Mouse (Mus musculus) left cerebral cortex, adult 2 months (tissue): ENCODE results near the gene Cyp2a5. TPM values are rescaled to one million over a fixed set of nuclear protein-coding genes. Genes with fewer than 3 reads are reported as not detected.
"Not testable (repeated sequence)": the region's sequence is repeated elsewhere in the genome, so short reads cannot be mapped to it uniquely, and the experiment has no call there.

Experiments used
- DNase-seq, 2 experiments: peaks; one replicate each; pipeline ENCODE4 v3.0.0; 2021 to 2022; ENCODE audit warnings: low spot score in 2 of 2, mixed read lengths in 1 of 2; ENCODE audit errors: extremely low spot score in 1 of 2
- H3K27ac ChIP-seq: fragments of 200-600 bp; 2 replicates; pipeline ENCODE4 v1.8.1; 2022
- H3K4me3 ChIP-seq: fragments of 200-600 bp; 2 replicates; pipeline ENCODE4 v1.8.1; 2022
- CTCF ChIP-seq: fragments of 200-600 bp; IDR thresholded peaks from 2 replicates; pipeline ENCODE4 v1.8.1; 2022; ENCODE audit warnings: antibody characterized with exemption, mild to moderate bottlenecking, moderate library complexity
- intact Hi-C: fragments of 180-260 bp; cut with DNase I; formaldehyde crosslinking; loops from one replicate; pipeline ENCODE4 v1.15.1; 2025
- long read RNA-seq, 2 experiments: library from polyadenylated mRNA; stranded (forward); transcript quantifications; one replicate each; pipeline ENCODE4 v2.0.0; 2021; ENCODE audit warnings: borderline mapping rate in 2 of 2
- total RNA-seq, 2 experiments: library from RNA; stranded (reverse); gene quantifications; 2 replicates each; pipeline ENCODE4 v1.2.3; 2021

The Cyp2a5 gene
- not detected for total RNA-seq
- long read RNA-seq, experiment 1, result 0 reads
- long read RNA-seq, experiment 2, result 0 reads

GRCm38 (mm10) chr7:26835059-26835458, at the start of gene Cyp2a5:
TSS of gene Cyp2a5 (plus strand) at chr7:26835305.
- intact Hi-C loops, DNase-seq, H3K27ac ChIP-seq, H3K4me3 ChIP-seq: not testable (repeated sequence)

- H3K4me3 ChIP-seq, H3K27ac ChIP-seq, intact Hi-C loops, DNase-seq: not testable (repeated sequence)
Measured at GRCm38 (mm10) chr7:26786013-26786412, 49.1 kb upstream of the Cyp2a5 start.

GRCm38 (mm10) chr7:26789984-26790383, 45.1 kb upstream of the Cyp2a5 start:
- no peak for TF ChIP-seq CTCF
- Histone ChIP-seq H3K27ac (no peak overlapping the region), H3K4me3 (no peak overlapping the region)
- DNase-seq, result no peak
- intact Hi-C loops, result no loop called here

- H3K27ac ChIP-seq, result no peak overlapping the region
- no peak for TF ChIP-seq CTCF
- H3K4me3 ChIP-seq, result no peak overlapping the region
- DNase-seq, result no peak
- intact Hi-C loops, result no loop called here
Measured at GRCm38 (mm10) chr7:26800104-26800503, 35.0 kb upstream of the Cyp2a5 start.

- Histone ChIP-seq H3K27ac (no peak overlapping the region), H3K4me3 (no peak overlapping the region)
- intact Hi-C loops, result no loop called here
- no peak for DNase-seq
- no peak for TF ChIP-seq CTCF
Measured at GRCm38 (mm10) chr7:26800996-26801395, 34.1 kb upstream of the Cyp2a5 start.

GRCm38 (mm10) chr7:26808592-26808991, 26.5 kb upstream of the Cyp2a5 start, which contains the start of gene Cyp2g1:
TSS of gene Cyp2g1 (plus strand) at chr7:26808892.
- intact Hi-C loops, result no loop called here
- TF ChIP-seq CTCF, result no peak
- no peak within 1 kb of the TSS for H3K4me3 ChIP-seq
- no peak for DNase-seq
- H3K27ac ChIP-seq, result no peak within 1 kb of the TSS

GRCm38 (mm10) chr7:26831556-26832292, 3.4 kb upstream of the Cyp2a5 start:
- H3K4me3 ChIP-seq, intact Hi-C loops, DNase-seq, H3K27ac ChIP-seq: not testable (repeated sequence)

- H3K4me3 ChIP-seq, intact Hi-C loops, H3K27ac ChIP-seq, DNase-seq: not testable (repeated sequence)
Measured at GRCm38 (mm10) chr7:26832668-26833067, 2.4 kb upstream of the Cyp2a5 start.

GRCm38 (mm10) chr7:26843400-26843799, 8.3 kb downstream of the Cyp2a5 start:
- H3K27ac ChIP-seq, intact Hi-C loops, H3K4me3 ChIP-seq, DNase-seq: not testable (repeated sequence)

GRCm38 (mm10) chr7:26850063-26850462, 15.0 kb downstream of the Cyp2a5 start:
- H3K4me3 ChIP-seq, intact Hi-C loops, DNase-seq, H3K27ac ChIP-seq: not testable (repeated sequence)

- H3K27ac ChIP-seq, DNase-seq, H3K4me3 ChIP-seq, intact Hi-C loops: not testable (repeated sequence)
Measured at GRCm38 (mm10) chr7:26878581-26878980, 43.5 kb downstream of the Cyp2a5 start.

GRCm38 (mm10) chr7:26880600-26880999, 45.5 kb downstream of the Cyp2a5 start:
- H3K27ac ChIP-seq, DNase-seq, H3K4me3 ChIP-seq, intact Hi-C loops: not testable (repeated sequence)

Other genes starting within 250 kb of the Cyp2a5 start
- gene Vmn1r185, start 216.8 kb upstream of the Cyp2a5 start, total RNA-seq, result not detected
- not detected for gene Cyp2b23, start 148.9 kb upstream of the Cyp2a5 start, total RNA-seq
- gene Cyp2b19, start 78.2 kb upstream of the Cyp2a5 start, total RNA-seq, result not detected
- gene Cyp2g1, start 26.4 kb upstream of the Cyp2a5 start, total RNA-seq, result not detected
- not detected for gene Cyp2a22, start 104.1 kb downstream of the Cyp2a5 start, total RNA-seq
- not detected for gene Cyp2a12, start 193.8 kb downstream of the Cyp2a5 start, total RNA-seq